Mouse (Mus musculus) B cell, adult (primary cell): ENCODE data around the gene Gm28053. TPM values are rescaled to one million over a fixed set of nuclear protein-coding genes. Genes with fewer than 3 reads are reported as not detected.

Experiments used
- total RNA-seq: library from RNA; stranded (reverse); gene quantifications from 4 replicates; pipeline ENCODE4 v1.2.4, GENCODE M21; 2023; ENCODE audit not compliant: inconsistent age

The Gm28053 gene
- total RNA-seq: 29.2 to 49.2 TPM (median 39.8 TPM) in 4 replicates

DNA sequence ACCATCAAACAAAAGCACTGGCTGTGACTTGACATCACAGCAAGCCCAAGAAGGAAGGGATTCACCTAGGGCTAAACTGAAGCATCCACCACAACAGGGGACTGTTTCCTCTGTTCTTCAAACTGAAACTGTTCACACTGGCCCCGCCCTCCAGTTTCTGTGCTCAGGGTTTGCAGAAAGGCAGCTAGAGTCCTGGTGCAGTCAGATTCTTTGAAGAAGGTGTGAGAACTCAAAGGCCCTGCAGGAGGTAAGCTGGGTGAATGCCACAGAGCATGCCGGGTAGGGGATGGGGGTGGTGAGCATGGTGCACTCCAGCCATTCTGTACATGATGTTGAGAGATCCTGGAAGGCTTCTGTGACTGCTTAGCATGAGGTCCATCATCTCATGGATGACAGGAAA is at the start of gene Gm28053, which contains the start of gene Gimap7:
Gene Gm28053 (plus strand): TSS at position 153 of the 400 bp plus-strand sequence.
Gene Gimap7 (plus strand): TSS at position 167 of the 400 bp plus-strand sequence.

DNA sequence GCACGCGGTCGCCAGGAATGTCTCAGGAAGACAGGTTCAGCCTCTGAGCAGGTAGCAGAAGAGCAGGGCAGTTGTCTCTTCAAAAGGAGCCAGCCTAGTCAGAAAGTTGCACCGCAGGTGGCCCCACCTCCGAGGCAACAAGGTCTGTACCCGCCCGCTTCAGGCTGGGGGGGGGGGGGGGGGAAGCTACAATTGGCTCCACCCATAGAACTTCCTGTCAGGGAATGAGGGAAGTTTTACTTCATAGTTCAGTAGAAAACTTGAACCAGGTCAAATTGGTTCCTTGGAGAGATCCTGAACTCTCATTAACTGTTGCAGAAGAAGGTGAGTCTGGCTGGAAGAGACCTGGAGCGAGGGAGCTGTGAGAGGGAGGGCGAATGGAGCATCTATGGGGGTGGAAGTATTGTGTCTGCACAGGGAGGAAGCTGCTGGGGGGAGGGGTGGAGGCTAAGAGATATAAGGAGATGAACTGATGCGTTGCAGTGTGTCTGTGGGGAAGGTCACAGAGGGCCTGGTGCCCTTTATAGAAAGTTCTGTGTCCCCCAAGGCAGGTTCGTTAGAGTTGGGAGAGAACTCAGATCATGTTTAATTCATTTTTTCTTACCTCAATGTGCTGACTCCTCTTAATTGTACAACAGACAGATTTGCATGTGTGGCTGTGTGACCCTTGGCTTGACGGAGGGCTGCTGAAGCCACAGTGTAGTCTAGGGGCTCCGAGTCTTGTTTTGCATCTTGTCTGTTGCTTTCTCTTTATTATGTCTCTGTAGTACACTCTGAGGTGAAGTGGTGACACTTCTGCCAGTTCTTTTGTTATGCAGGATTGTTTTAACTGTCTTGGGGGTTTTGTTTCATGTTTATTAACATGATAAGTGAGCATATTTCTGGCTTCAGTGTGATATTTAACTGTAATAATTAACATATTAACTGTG is 42.2 kb upstream of the Gm28053 start, which contains the start of gene Gimap9:
Gene Gimap9 (plus strand): TSS at position 199 of the 929 bp plus-strand sequence.

DNA sequence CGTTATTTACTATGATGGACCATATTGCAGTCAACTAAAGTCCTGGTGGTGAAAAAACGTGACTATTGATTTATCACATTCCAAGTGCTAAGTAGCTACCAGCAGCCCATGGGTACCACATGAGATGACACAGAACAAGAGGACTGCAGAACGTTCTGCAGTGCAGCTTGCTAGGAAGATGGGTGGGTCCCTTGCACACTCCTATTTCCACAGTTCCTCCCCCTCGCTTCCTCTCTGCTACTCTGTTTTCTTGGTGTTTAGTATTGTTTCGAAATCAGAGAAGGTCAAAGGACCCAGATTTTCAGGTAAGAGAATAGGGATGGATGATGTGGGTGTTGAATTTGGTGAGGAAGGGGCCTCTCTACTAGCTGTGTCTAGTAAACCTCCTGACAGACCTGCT is 34.1 kb upstream of the Gm28053 start, which contains the start of gene Gimap4:
Gene Gimap4 (plus strand): TSS at position 231 of the 400 bp plus-strand sequence.

GRCm38 (mm10) chr6:48738961-48739779 is 20.8 kb downstream of the Gm28053 start, which contains the start of gene Gimap1:
Gene Gimap1 (plus strand): TSS chr6:48739054.

DNA sequence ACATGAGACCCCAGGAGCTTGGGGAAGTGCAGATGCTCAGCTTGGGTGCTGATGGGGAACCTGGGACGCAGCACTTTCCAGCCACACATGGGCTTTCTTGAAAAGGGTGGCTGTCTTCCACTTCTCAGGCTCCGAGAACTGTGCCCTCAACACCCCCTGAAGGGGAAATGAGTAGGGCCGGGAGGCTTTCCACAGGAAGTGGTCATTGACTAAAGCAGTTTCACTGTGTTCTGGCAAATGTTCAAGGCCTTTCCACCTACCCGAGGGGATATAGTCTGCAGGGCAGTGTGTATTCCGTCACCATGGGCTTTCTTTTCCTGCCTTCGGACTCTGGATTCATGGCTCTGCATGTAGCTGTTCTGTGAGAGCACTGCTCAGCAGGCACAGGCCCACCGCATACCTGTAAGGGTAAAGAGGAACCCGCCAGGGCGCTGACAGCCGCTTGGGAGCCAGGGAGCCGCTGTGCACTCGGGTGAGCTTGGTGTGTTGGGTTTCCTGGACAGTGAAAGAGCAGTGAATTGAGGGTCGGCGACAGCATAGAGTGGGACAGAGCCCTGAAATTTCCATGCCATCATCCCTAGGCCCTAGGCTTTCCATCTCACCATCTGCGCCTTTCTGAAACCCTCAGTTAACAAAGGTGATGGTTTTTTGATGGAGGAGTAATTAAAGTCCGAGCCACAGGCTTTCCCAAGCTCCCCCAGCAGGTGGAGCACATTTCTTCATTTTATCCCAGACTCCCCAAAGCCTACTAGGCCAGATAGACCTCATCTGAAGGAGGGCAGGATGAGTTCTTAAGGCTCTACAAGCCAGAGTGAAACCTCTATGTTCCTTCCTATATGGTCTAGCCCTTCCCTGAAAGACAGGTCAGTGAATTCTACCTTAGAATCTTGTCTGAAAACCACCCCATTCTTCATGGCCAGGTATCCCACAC is 27.8 kb downstream of the Gm28053 start, which contains the start of gene Gimap5:
Gene Gimap5 (plus strand): TSS at position 239 of the 931 bp plus-strand sequence.

GRCm38 (mm10) chr6:48770696-48771095 is 52.3 kb downstream of the Gm28053 start, which contains the start of gene Gimap3:
Gene Gimap3 (minus strand): TSS chr6:48770851.

Other genes starting within 250 kb of the Gm28053 start
- 0.32 to 0.75 TPM (median 0.61 TPM) in 3 of 4 replicates, not detected in the other for gene Atp6v0e2, start 181.0 kb upstream of the Gm28053 start, total RNA-seq
- gene Lrrc61, start 163.8 kb upstream of the Gm28053 start, total RNA-seq: 39.5 to 55.2 TPM (median 49.9 TPM) in 4 replicates
- 0.67 to 1.1 TPM in 2 of 4 replicates, not detected in the others for gene Rarres2, start 145.8 kb upstream of the Gm28053 start, total RNA-seq
- gene Gm45021, start 129.0 kb upstream of the Gm28053 start, total RNA-seq: not detected in 4 replicates
- 5.2 to 8.2 TPM (median 6.7 TPM) in 4 replicates for gene Repin1, start 124.7 kb upstream of the Gm28053 start, total RNA-seq
- not detected in 4 replicates for gene Gm44965, start 124.7 kb upstream of the Gm28053 start, total RNA-seq
- gene Zfp775, start 116.5 kb upstream of the Gm28053 start, total RNA-seq: 2.8 to 5.2 TPM (median 4.7 TPM) in 4 replicates
- 0.38 to 0.63 TPM in 2 of 4 replicates, not detected in the others for gene AI854703, start 91.8 kb upstream of the Gm28053 start, total RNA-seq
- 120 to 133 TPM (median 129 TPM) in 4 replicates for gene Gimap8, start 71.4 kb upstream of the Gm28053 start, total RNA-seq
- 45.6 to 56.3 TPM (median 52.6 TPM) in 4 replicates for gene Gimap9, start 42.5 kb upstream of the Gm28053 start, total RNA-seq
- gene Gimap4, start 34.1 kb upstream of the Gm28053 start, total RNA-seq: 121 to 147 TPM (median 131 TPM) in 4 replicates
- 1,137 to 1,196 TPM (median 1,166 TPM) in 4 replicates for gene Gimap6, start 10.4 kb upstream of the Gm28053 start, total RNA-seq
- 87.3 to 98.8 TPM (median 97.6 TPM) in 4 replicates for gene Gimap7, start within 50 bp of the Gm28053 start, total RNA-seq
- 126 to 141 TPM (median 129 TPM) in 4 replicates for gene Gimap1, start 20.4 kb downstream of the Gm28053 start, total RNA-seq
- 106 to 120 TPM (median 116 TPM) in 4 replicates for gene Gimap5, start 27.6 kb downstream of the Gm28053 start, total RNA-seq
- 168 to 194 TPM (median 174 TPM) in 4 replicates for gene Gimap3, start 52.2 kb downstream of the Gm28053 start, total RNA-seq
- gene Tmem176a, start 122.3 kb downstream of the Gm28053 start, total RNA-seq: 0.61 to 2.8 TPM (median 1.3 TPM) in 4 replicates
- gene Tmem176b, start 122.9 kb downstream of the Gm28053 start, total RNA-seq: 0.58 to 4.3 TPM (median 2.2 TPM) in 4 replicates
- not detected in 4 replicates for gene Aoc1, start 154.3 kb downstream of the Gm28053 start, total RNA-seq
- not detected in 4 replicates for gene 1600015I10Rik, start 211.3 kb downstream of the Gm28053 start, total RNA-seq